Mouse (Mus musculus) Patski (cell line): ENCODE data around the gene Hirip3. TPM values are rescaled to one million over a fixed set of nuclear protein-coding genes. Genes with fewer than 3 reads are reported as not detected.

Source experiments
- ATAC-seq: fragments of 100-300 bp; one replicate; pipeline ENCODE4 v1.8.0; 2021
- CTCF ChIA-PET: fragments of 350-600 bp; sonication (Branson Sonifier 250); formaldehyde crosslinking; loops from one replicate; lab custom pipeline; 2022; ENCODE audit warnings: inconsistent platforms; lab: Charles Lee
- POLR2A ChIA-PET: fragments of 350-600 bp; sonication (Branson Sonifier 250); formaldehyde crosslinking; loops from one replicate; lab custom pipeline; 2022; ENCODE audit warnings: antibody characterized with exemption, inconsistent platforms; lab: Charles Lee
- DNase-seq: peaks from one replicate; pipeline ENCODE4 v3.0.0-alpha.2; 2011; ENCODE audit warnings: low read depth, low spot score
- H3K27me3 ChIP-seq: fragments of 371-371 bp; one replicate; pipeline ENCODE4 v1.5.1; 2021
- CTCF ChIP-seq: fragments of 100-300 bp; IDR thresholded peaks from one replicate; pipeline ENCODE4 v1.5.1; 2021
- in situ Hi-C: fragments of 300-500 bp; cut with MboI; formaldehyde crosslinking; loops from 3 replicates; pipeline ENCODE4 v1.11.1; 2018; ENCODE audit warnings: low pct_unique_long_range_greater_than_20kb, mixed read lengths
- polyA plus RNA-seq: library from polyadenylated mRNA; unstranded; gene quantifications from one replicate; pipeline ENCODE4 v1.2.3, GENCODE M21; 2021

Hirip3 gene
- polyA plus RNA-seq, 1 experiment from 2014 or later, result 58.5 TPM

GRCm38 (mm10) chr7:126825952-126826351, 35.8 kb upstream of the Hirip3 start:
- no peaks in the 10 kb centered on the region for H3K27me3 ChIP-seq
- no peak for TF ChIP-seq CTCF
- in situ Hi-C loops, result loop anchor here (5.0 kb wide), 1 partner anchor 286 kb away; no protein-coding TSS in a partner anchor
- POLR2A ChIA-PET, result no interaction called here
- CTCF ChIA-PET, result no interaction called here
- ATAC-seq (no peak), DNase-seq (no peak)

GRCm38 (mm10) chr7:126831539-126831938, 30.2 kb upstream of the Hirip3 start, which contains the start of gene 4930451I11Rik:
TSS of gene 4930451I11Rik (minus strand) at chr7:126831639.
- in situ Hi-C loops, result loop anchor here (5.0 kb wide), 1 partner anchor 121 kb away; the partner anchor contains the start of gene Sez6l2
- H3K27me3 ChIP-seq, result no peaks in the 10 kb centered on the region
- DNase-seq (no peak), ATAC-seq (no peak)
- no peak for TF ChIP-seq CTCF
- ChIA-PET POLR2A (interaction anchor here (0.9 kb wide), 1 partner anchor 19 kb away, joined by 3 read pairs; no protein-coding TSS in a partner anchor), CTCF (interaction anchor here (0.7 to 1.2 kb wide), 4 partner anchors 10 to 337 kb away, joined by 3 to 5 read pairs (median 3); no protein-coding TSS in a partner anchor)

GRCm38 (mm10) chr7:126832036-126832598, 29.7 kb upstream of the Hirip3 start:
- ChIA-PET POLR2A (interaction anchor here (0.8 to 1.2 kb wide), 2 partner anchors 8 to 11 kb away, joined by 4 to 5 read pairs; no protein-coding TSS in a partner anchor), CTCF (interaction anchor here (0.8 to 1.5 kb wide), 8 partner anchors 11 to 279 kb away, joined by 3 to 7 read pairs (median 4); partner anchors contain the start of gene Cdiptos)
- DNase-seq (no peak), ATAC-seq (peak; percentile 56)
- no peaks in the 10 kb centered on the region for H3K27me3 ChIP-seq
- peak; percentile 79 for TF ChIP-seq CTCF
- in situ Hi-C loops, result loop anchor here (5.0 kb wide), 1 partner anchor 120 kb away; the partner anchor contains the start of gene Sez6l2

GRCm38 (mm10) chr7:126833294-126833693, 28.5 kb upstream of the Hirip3 start:
- ChIA-PET POLR2A (interaction anchor here (1.2 kb wide), 1 partner anchor 12 kb away, joined by 4 read pairs; no protein-coding TSS in a partner anchor), CTCF (interaction anchor here (1.0 to 1.5 kb wide), 5 partner anchors 12 to 277 kb away, joined by 3 to 7 read pairs (median 4); no protein-coding TSS in a partner anchor)
- no peaks in the 10 kb centered on the region for H3K27me3 ChIP-seq
- DNase-seq (no peak), ATAC-seq (no peak)
- no peak for TF ChIP-seq CTCF
- in situ Hi-C loops, result loop anchor here (5.0 kb wide), 1 partner anchor 119 kb away; the partner anchor contains the start of gene Sez6l2

- DNase-seq (no peak), ATAC-seq (no peak)
- POLR2A ChIA-PET, result no interaction called here
- CTCF ChIA-PET, result no interaction called here
- TF ChIP-seq CTCF, result no peak
- peaks cover 11% of the 10 kb centered on the region for H3K27me3 ChIP-seq
- in situ Hi-C loops, result no loop called here
Measured at GRCm38 (mm10) chr7:126843276-126843675, 18.5 kb upstream of the Hirip3 start.

GRCm38 (mm10) chr7:126845516-126845915, 16.3 kb upstream of the Hirip3 start:
- ATAC-seq (no peak), DNase-seq (no peak)
- peaks cover 13% of the 10 kb centered on the region for H3K27me3 ChIP-seq
- TF ChIP-seq CTCF, result no peak
- ChIA-PET POLR2A (no interaction called here), CTCF (no interaction called here)
- in situ Hi-C loops, result no loop called here

GRCm38 (mm10) chr7:126847116-126847420, 14.7 kb upstream of the Hirip3 start, which contains the start of gene Doc2a:
TSS of gene Doc2a (plus strand) at chr7:126847416.
- TF ChIP-seq CTCF, result no peak
- no peak for DNase-seq
- CTCF ChIA-PET, result no interaction called here
- peaks cover 13% of the 10 kb centered on the region for H3K27me3 ChIP-seq
- POLR2A ChIA-PET, result no interaction called here
- ATAC-seq, result no peak
- in situ Hi-C loops, result no loop called here

- in situ Hi-C loops, result no loop called here
- no peak for DNase-seq
- peaks cover 9% of the 10 kb centered on the region for H3K27me3 ChIP-seq
- TF ChIP-seq CTCF, result no peak
- ATAC-seq, result no peak
- ChIA-PET CTCF (no interaction called here), POLR2A (no interaction called here)
Measured at GRCm38 (mm10) chr7:126847421-126848398, 14.1 kb upstream of the Hirip3 start.

GRCm38 (mm10) chr7:126848794-126849193, 13.0 kb upstream of the Hirip3 start:
- no peak for DNase-seq
- ATAC-seq, result no peak
- H3K27me3 ChIP-seq, result peaks cover 9% of the 10 kb centered on the region
- TF ChIP-seq CTCF, result no peak
- POLR2A ChIA-PET, result no interaction called here
- CTCF ChIA-PET, result no interaction called here
- in situ Hi-C loops, result no loop called here

GRCm38 (mm10) chr7:126850161-126850560, 11.6 kb upstream of the Hirip3 start:
- in situ Hi-C loops, result no loop called here
- H3K27me3 ChIP-seq, result peaks cover 9% of the 10 kb centered on the region
- ATAC-seq, result no peak
- ChIA-PET POLR2A (no interaction called here), CTCF (no interaction called here)
- TF ChIP-seq CTCF, result no peak
- no peak for DNase-seq
